Mouse (Mus musculus) cerebellum, adult 2 months (tissue): Measurements from ENCODE around the gene Itgb3. TPM values are rescaled to one million over a fixed set of nuclear protein-coding genes. Genes with fewer than 3 reads are reported as not detected.
A peak's percentile ranks its signal among the peaks of the same experiment; 100 is the strongest.

Source experiments
- DNase-seq, 2 experiments: peaks; one replicate each; pipeline ENCODE4 v3.0.0; 2021
- H3K27ac ChIP-seq: fragments of 200-500 bp; 2 replicates; pipeline ENCODE4 v1.5.1; 2012; ENCODE audit warnings: low read length, control low read depth, inconsistent platforms; ENCODE audit not compliant: insufficient read depth
- H3K27me3 ChIP-seq: fragments of 200-500 bp; 2 replicates; pipeline ENCODE4 v1.6.1; 2012; ENCODE audit warnings: inconsistent platforms, mild to moderate bottlenecking, low read length, moderate library complexity; ENCODE audit not compliant: control insufficient read depth, insufficient read depth
- H3K4me1 ChIP-seq: fragments of 200-500 bp; 2 replicates; pipeline ENCODE4 v1.6.1; 2011; ENCODE audit warnings: low read length; ENCODE audit not compliant: control insufficient read depth, insufficient read depth
- H3K4me3 ChIP-seq: fragments of 200-500 bp; replicated peaks from 2 replicates; pipeline ENCODE3; 2011; ENCODE audit warnings: mild to moderate bottlenecking, low read depth, low read length, control low read depth; ENCODE audit not compliant: insufficient read depth
- CTCF ChIP-seq: fragments of 200-500 bp; IDR thresholded peaks from 2 replicates; pipeline ENCODE4 v1.5.1; 2011; ENCODE audit warnings: low read depth, mild to moderate bottlenecking, control low read depth, low read length, moderate library complexity, borderline replicate concordance; ENCODE audit not compliant: insufficient read depth
- POLR2A ChIP-seq: fragments of 200-500 bp; IDR thresholded peaks from 2 replicates; pipeline ENCODE4 v1.6.1; 2011; ENCODE audit warnings: low read length, control low read depth, borderline replicate concordance; ENCODE audit not compliant: insufficient read depth
- WGBS: fragments of 180-500 bp; shearing (Covaris S2); methylation state at CpG from one replicate; pipeline ENCODE4 v1.1.7; 2018; 5-methylcytosine and 5-hydroxymethylcytosine counted together
- polyA plus RNA-seq: library from polyadenylated mRNA; depleted of rRNA; stranded (reverse); fragments of >200 nt; gene quantifications from 2 replicates; pipeline ENCODE4 v1.2.3, GENCODE M21; 2012; rRNA removed

The Itgb3 gene
- polyA plus RNA-seq: 2.0 and 2.1 TPM in 2 replicates

DNA sequence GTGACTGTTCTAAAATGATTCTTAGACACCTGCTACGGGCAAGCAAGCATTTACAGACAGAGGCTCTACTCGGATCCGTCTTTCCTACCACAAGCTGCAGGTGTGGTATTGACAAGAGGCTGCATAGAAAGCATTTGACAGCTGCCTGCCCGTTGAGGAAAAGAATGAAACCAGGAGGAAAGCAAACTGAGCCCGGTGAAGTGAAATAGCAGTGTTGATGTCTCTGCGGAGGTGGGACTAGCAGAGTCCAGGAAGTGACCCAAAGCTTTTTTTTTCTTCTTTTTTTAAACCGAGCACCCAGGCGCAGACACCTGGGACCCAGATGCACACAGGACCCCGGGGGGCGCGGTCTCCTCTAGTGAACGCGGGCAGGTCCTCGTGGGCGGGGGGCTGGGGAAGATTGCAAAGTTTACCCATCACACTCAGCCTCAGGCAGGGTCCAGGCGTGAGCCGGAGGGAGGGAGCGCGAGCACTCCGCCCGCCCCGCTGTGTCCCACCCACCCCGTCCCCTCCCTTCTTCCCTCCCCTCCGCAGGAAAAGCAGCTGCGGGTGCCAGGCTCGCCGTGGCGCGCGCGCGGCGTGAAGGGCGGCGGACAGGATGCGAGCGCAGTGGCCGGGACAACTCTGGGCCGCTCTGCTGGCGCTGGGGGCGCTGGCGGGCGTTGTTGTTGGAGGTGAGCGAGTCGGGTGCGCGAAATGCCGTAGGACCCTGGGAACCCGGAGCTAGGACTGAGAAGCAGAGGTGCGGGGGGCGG lies at the start of gene Itgb3:
Gene Itgb3 (plus strand): TSS at position 510 of the 755 bp plus-strand sequence.
- Histone ChIP-seq H3K27me3 (no peaks in the 10 kb centered on the region), H3K27ac (no peak within 1 kb of the TSS), H3K4me1 (peaks cover 8% of the 10 kb centered on the region), H3K4me3 (peak within 1 kb of the TSS; percentile 62)
- DNase-seq: peak; percentile 79 to 80
- WGBS: 4% methylated on average over 51 of the region's 51 CpGs
- no peak for TF ChIP-seq POLR2A
- no peak for TF ChIP-seq CTCF

GRCm38 (mm10) chr11:104558065-104558464 lies 49.7 kb upstream of the Itgb3 start:
- Histone ChIP-seq H3K27ac (no peak overlapping the region), H3K4me3 (no peak overlapping the region), H3K27me3 (no peaks in the 10 kb centered on the region), H3K4me1 (no peaks in the 10 kb centered on the region)
- TF ChIP-seq CTCF (no peak), POLR2A (no peak)
- WGBS: 93% methylated on average over 4 of the region's 4 CpGs
- no peak for DNase-seq

DNA sequence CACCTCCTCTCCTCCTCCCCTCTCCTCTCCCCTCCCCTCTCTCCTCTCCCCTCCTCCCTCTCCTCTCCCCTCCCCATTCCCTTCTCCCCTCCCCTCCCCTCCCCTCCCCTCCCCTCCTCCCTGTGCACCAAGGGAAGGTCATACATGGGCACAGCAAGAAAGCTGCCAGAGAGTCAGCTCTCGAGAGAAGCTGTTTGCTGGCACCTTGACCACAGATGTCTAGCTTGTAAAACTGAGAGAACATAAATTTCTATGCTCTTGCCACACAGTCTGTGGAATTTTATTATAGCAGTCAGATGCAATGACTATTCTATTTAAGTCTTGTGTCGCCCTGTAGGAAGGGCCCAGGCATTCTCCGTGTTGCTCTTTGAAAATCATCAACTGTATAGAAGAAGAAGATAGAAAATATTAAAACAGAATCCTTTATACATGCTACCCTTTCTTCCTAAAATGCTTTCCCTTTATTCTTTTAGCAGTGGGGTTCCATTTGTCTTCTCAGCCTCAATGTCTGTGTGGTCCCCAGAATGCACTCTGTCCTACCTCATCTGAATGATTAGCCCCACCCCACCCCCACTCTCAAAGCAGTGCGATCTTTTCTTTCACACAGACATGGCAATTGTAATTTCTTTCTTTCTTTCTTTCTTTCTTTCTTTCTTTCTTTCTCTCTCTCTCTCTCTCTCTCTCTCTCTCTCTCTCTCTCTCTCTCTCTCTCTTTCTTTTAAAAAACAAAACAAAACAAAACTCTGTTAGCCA lies 49.0 kb upstream of the Itgb3 start:
- no peaks in the 10 kb centered on the region for H3K4me1 ChIP-seq
- no peaks in the 10 kb centered on the region for H3K27me3 ChIP-seq
- DNase-seq: no peak
- no peak for TF ChIP-seq POLR2A
- WGBS: 40% methylated on average over 4 of the region's 4 CpGs
- no peak overlapping the region for H3K27ac ChIP-seq
- no peak overlapping the region for H3K4me3 ChIP-seq

DNA sequence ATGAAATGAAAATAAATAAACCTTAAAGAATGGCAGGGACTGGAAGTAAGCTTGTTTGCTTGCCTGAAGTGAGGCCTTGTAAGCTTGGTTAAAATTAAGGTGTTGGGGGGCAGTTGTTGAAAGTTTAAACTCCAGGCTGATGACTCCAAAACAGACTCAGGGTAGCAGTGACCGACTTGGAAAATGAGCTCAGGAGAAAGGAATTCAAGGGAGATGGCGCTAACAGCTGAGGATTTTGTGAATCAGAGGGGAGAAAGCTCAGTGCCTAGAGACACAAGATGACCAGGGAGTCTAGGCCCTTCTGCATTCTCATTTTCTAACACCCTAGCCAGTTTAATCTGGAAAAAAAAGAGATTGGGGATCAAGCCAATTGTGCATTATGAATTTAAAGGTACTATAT lies 46.8 kb upstream of the Itgb3 start:
- TF ChIP-seq CTCF: no peak
- no peak for TF ChIP-seq POLR2A
- WGBS: 66% methylated on average over 2 of the region's 2 CpGs
- H3K4me3 ChIP-seq: no peak overlapping the region
- no peak overlapping the region for H3K27ac ChIP-seq
- H3K27me3 ChIP-seq: no peaks in the 10 kb centered on the region
- no peaks in the 10 kb centered on the region for H3K4me1 ChIP-seq
- DNase-seq: no peak

DNA sequence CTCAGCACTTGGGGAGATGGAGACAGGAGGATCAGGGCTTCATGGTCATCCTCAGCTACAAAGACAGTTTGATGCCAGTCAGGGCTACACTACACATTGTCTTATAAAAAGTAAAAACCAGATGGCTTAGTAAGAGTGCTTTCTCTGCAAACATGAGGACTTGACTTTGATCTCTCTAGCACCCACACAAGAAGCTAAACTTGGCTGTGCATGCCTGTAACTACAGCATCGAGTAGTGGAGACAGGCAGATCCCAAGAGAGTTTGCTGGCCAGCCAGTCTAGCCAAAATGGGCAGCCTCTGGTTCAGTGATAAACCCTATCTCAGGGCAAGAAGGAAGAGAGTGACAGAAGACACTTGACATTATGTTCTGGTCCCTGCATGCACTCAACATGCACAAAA lies 44.3 kb upstream of the Itgb3 start:
- Histone ChIP-seq H3K27me3 (no peaks in the 10 kb centered on the region), H3K4me3 (no peak overlapping the region), H3K27ac (no peak overlapping the region), H3K4me1 (no peaks in the 10 kb centered on the region)
- 13% methylated on average over 1 of the region's 1 CpGs for WGBS
- no peak for TF ChIP-seq POLR2A
- TF ChIP-seq CTCF: no peak
- DNase-seq: no peak

- Histone ChIP-seq H3K27ac (no peak overlapping the region), H3K4me1 (no peaks in the 10 kb centered on the region), H3K27me3 (no peaks in the 10 kb centered on the region), H3K4me3 (no peak overlapping the region)
- WGBS: 85% methylated on average over 9 of the region's 9 CpGs
- DNase-seq: no peak
- TF ChIP-seq CTCF (no peak), POLR2A (no peak)
These were observed 42.6 kb upstream of the Itgb3 start for GRCm38 (mm10) chr11:104565172-104565571.

DNA sequence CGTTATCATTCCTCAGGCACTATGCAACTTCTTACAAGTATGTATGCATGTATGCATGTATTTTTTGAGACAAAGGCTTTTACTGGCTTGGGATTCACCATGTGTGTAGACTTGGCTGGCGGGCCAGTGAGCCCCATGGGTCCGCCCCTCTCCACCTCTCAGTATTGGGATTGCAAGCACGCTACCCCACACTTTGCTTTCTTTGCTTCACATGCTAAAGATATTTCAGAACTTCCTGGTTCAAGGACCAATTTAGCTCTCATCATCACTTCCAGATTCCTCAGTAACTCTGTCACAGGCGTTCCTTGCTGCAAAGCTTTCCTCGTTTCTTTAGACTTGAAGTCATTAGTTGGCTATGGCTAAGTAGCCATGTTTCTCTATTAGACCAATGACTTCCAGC lies 41.7 kb upstream of the Itgb3 start:
- no peak overlapping the region for H3K4me3 ChIP-seq
- DNase-seq: no peak
- no peaks in the 10 kb centered on the region for H3K4me1 ChIP-seq
- H3K27me3 ChIP-seq: no peaks in the 10 kb centered on the region
- WGBS: 88% methylated on average over 6 of the region's 6 CpGs
- TF ChIP-seq POLR2A: no peak
- H3K27ac ChIP-seq: no peak overlapping the region

DNA sequence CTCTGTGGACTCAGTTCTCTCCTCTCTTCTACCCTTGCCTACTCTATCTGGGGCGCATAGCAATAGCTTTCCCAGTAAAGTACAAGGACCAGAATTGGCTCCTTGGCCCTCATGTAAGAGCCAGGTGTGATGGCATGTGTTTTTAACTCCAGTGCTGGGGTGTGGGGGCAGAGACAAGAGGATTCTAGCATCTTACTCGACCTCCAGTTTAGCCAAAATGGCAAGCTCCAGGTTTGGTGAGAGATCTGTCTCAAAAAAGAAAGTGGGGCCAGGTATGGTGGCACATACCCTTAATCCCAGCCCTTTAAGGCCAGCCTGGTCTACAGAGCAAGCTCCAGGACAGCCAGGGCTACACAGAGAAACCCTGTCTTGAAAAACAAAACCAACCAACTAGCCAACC lies 41.0 kb upstream of the Itgb3 start:
- H3K27me3 ChIP-seq: no peaks in the 10 kb centered on the region
- no peaks in the 10 kb centered on the region for H3K4me1 ChIP-seq
- TF ChIP-seq CTCF: no peak
- no peak for TF ChIP-seq POLR2A
- WGBS: 77% methylated on average over 2 of the region's 2 CpGs
- no peak for DNase-seq
- H3K4me3 ChIP-seq: no peak overlapping the region
- no peak overlapping the region for H3K27ac ChIP-seq
